13 mouse cellular contexts compared by ENCODE assay signal in genomic region chr19:6262839-6263433, GRCm38 (mm10). TPM values are rescaled to one million over a fixed set of nuclear protein-coding genes. Genes with fewer than 3 reads are reported as not detected.
DNase-seq lines count a peak whose midpoint lies in the region; ATAC-seq and TF ChIP-seq lines count a peak whose summit lies in the region.
"Had no signal": no experiment of that assay in that cellular context is flagged by ENCODE, and none has a peak within 500 bp of the region (broad histone marks: within the 10 kb centered on the region; RNA-seq: fewer than 3 reads in every experiment).

No protein-coding gene starts in this region.

- H3K9ac ChIP-seq in heart, embryonic 11.5 days (ENCODE audit: low read depth, low read length): no peak overlapping the region
- H3K9ac ChIP-seq in kidney, postnatal 0 days (ENCODE audit: low read depth, low read length): no peak overlapping the region; the same call in 1 of the 2 replicates
- H3K9ac ChIP-seq in liver, embryonic 14.5 days (replicated peaks): no peak overlapping the region
- H3K9ac ChIP-seq: heart, embryonic 13.5 days; lung, embryonic 14.5 days had no signal

- no peak for DNase-seq in heart, embryonic 10.5 days (ENCODE audit: low spot score)
- no peak for DNase-seq in kidney, postnatal 0 days (ENCODE audit: low spot score)
- no peak for DNase-seq in liver, embryonic 14.5 days (ENCODE audit: low read depth in 3 of 3, low spot score in 3 of 3)
- no peak for DNase-seq in urinary bladder, adult 18-20 months (ENCODE audit: low spot score in 2 of 2)
- no peak for DNase-seq in lung, postnatal 10 days
- no peak for DNase-seq in frontal cortex, postnatal 36 days (ENCODE audit: low spot score in 2 of 2)

- no peak for TF ChIP-seq EP300 in liver, embryonic 14.5 days (IDR thresholded peaks at IDR 0.05; ENCODE audit: low read depth)

- H3K4me3 ChIP-seq in heart, embryonic 10.5 days: peak overlapping the region; percentile 6; the same call in 1 of the 2 replicates
- H3K4me3 ChIP-seq in heart, embryonic 11.5 days (ENCODE audit: low read depth, low read length): no peak overlapping the region
- no peak overlapping the region for H3K4me3 ChIP-seq in kidney, postnatal 0 days (replicated peaks; ENCODE audit: low read depth, low read length)
- H3K4me3 ChIP-seq in liver, embryonic 14.5 days (ENCODE audit: insufficient read depth in 1 of 2, low read depth in 2 of 2, low read length in 2 of 2): peak overlapping the region; percentile 50 to 57
- H3K4me3 ChIP-seq: heart, embryonic 13.5 days; hindbrain, embryonic 10.5 days; myocyte had no signal

- H3K36me3 ChIP-seq in heart, embryonic 10.5 days: peaks cover 46% of the 10 kb centered on the region
- H3K36me3 ChIP-seq in heart, embryonic 11.5 days (ENCODE audit: control insufficient read depth, insufficient read depth, low read length): peaks cover 33% of the 10 kb centered on the region
- peaks cover 22% of the 10 kb centered on the region for H3K36me3 ChIP-seq in kidney, postnatal 0 days (ENCODE audit: insufficient read depth, low read length)
- H3K36me3 ChIP-seq in liver, embryonic 14.5 days (replicated peaks; ENCODE audit: control insufficient read depth, insufficient read depth, low read depth): peaks cover 3% of the 10 kb centered on the region

- H3K4me1 ChIP-seq in heart, embryonic 10.5 days: no peaks in the 10 kb centered on the region
- H3K4me1 ChIP-seq in heart, embryonic 11.5 days (ENCODE audit: control insufficient read depth, insufficient read depth, low read length): no peaks in the 10 kb centered on the region
- no peaks in the 10 kb centered on the region; the same call in 1 of the 2 replicates for H3K4me1 ChIP-seq in kidney, postnatal 0 days (replicated peaks; ENCODE audit: insufficient read depth, low read length)
- peaks cover 0 to 4% of the 10 kb centered on the region in 2 experiments; a peak in 1 of 4 replicates for H3K4me1 ChIP-seq in liver, embryonic 14.5 days (replicated peaks; ENCODE audit: control insufficient read depth in 2 of 2, insufficient read depth in 2 of 2, low read length in 1 of 2)
- H3K4me1 ChIP-seq: heart, embryonic 13.5 days; hindbrain, embryonic 10.5 days had no signal

- no peak overlapping the region for H3K27ac ChIP-seq in heart, embryonic 10.5 days
- no peak overlapping the region for H3K27ac ChIP-seq in heart, embryonic 11.5 days (ENCODE audit: low read depth, low read length)
- H3K27ac ChIP-seq in kidney, postnatal 0 days: peak overlapping the region; percentile 48
- H3K27ac ChIP-seq in liver, embryonic 14.5 days: no peak overlapping the region
- H3K27ac ChIP-seq: heart, embryonic 13.5 days; hindbrain, embryonic 10.5 days had no signal

- H3K27me3 ChIP-seq in heart, embryonic 10.5 days (ENCODE audit: insufficient read depth, poor library complexity, severe bottlenecking): no peaks in the 10 kb centered on the region
- H3K27me3 ChIP-seq in heart, embryonic 11.5 days (ENCODE audit: control insufficient read depth, insufficient read depth, low read length): 0 out of 2 replicates have a peak, but pooled peaks cover 3% of the 10 kb centered on the region
- no peaks in the 10 kb centered on the region for H3K27me3 ChIP-seq in kidney, postnatal 0 days (ENCODE audit: insufficient read depth, low read length)
- H3K27me3 ChIP-seq in liver, embryonic 14.5 days (ENCODE audit: control insufficient read depth, insufficient read depth, low read length): no peaks in the 10 kb centered on the region

- no peaks in the 10 kb centered on the region for H3K9me3 ChIP-seq in heart, embryonic 10.5 days
- H3K9me3 ChIP-seq in heart, embryonic 11.5 days (replicated peaks; ENCODE audit: control insufficient read depth, low read length): no peaks in the 10 kb centered on the region
- H3K9me3 ChIP-seq in kidney, postnatal 0 days (replicated peaks; ENCODE audit: low read length): no peaks in the 10 kb centered on the region
- H3K9me3 ChIP-seq in liver, embryonic 14.5 days (ENCODE audit: control insufficient read depth, low read length): no peaks in the 10 kb centered on the region
- H3K9me3 ChIP-seq: hindbrain, embryonic 10.5 days had no signal

- H3K4me2 ChIP-seq in heart, embryonic 11.5 days: no peak overlapping the region
- peak overlapping the region; percentile 27; the same call in 1 of the 2 replicates for H3K4me2 ChIP-seq in kidney, postnatal 0 days (ENCODE audit: low read length)
- no peak overlapping the region; the same call in 1 of the 2 replicates for H3K4me2 ChIP-seq in liver, embryonic 14.5 days (ENCODE audit: low read depth)
- H3K4me2 ChIP-seq: heart, embryonic 13.5 days; lung, embryonic 14.5 days had no signal

- TF ChIP-seq CTCF in kidney, postnatal 0 days (IDR thresholded peaks at IDR 0.05; ENCODE audit: low read depth): no peak
- no peak for TF ChIP-seq CTCF in liver, embryonic 14.5 days (IDR thresholded peaks at IDR 0.05; ENCODE audit: low read depth)

- ATAC-seq in heart, embryonic 11.5 days (replicated peaks; ENCODE audit: insufficient number of reproducible peaks, low FRiP score, low TSS enrichment): no peak
- peak; percentile 50 for ATAC-seq in kidney, postnatal 0 days (replicated peaks; ENCODE audit: low FRiP score, low read depth)
- peak; percentile 63 for ATAC-seq in liver, embryonic 14.5 days (ENCODE audit: insufficient read depth)

- WGBS in heart, embryonic 10.5 days: 85% methylated on average over 8 of the region's 8 CpGs
- 85% methylated on average over 8 of the region's 8 CpGs for whole genome bisulfite sequencing in heart, embryonic 11.5 days (ENCODE audit: insufficient replicate concordance)
- 66% methylated on average over 8 of the region's 8 CpGs for WGBS in kidney, postnatal 0 days
- WGBS in liver, embryonic 14.5 days (ENCODE audit: insufficient replicate concordance): 62% methylated on average over 8 of the region's 8 CpGs

RNA-seq across cellular contexts. Expression of gene Ehd1, which starts 13.6 kb away (rescaled TPM):
- polyA plus RNA-seq in heart, embryonic 10.5 days (2016; fragmentation: Nextera tagmentation; extraction: Ambion mirVana): 89.6 and 101 TPM in 2 replicates
- 70.0 and 82.8 TPM in 2 replicates for polyA plus RNA-seq in heart, embryonic 11.5 days (2014; fragmentation: Nextera tagmentation; extraction: Ambion mirVana)
- polyA plus RNA-seq in kidney, postnatal 0 days (2015; fragmentation: Nextera tagmentation; extraction: Ambion mirVana): 64.2 and 73.4 TPM in 2 replicates
- 65.3 and 81.6 TPM in 2 replicates for polyA plus RNA-seq in liver, embryonic 14.5 days (2012; rRNA removed)
- 38.0 and 49.6 TPM in 2 replicates for polyA plus RNA-seq in liver, embryonic 14.5 days (2014; fragmentation: Nextera tagmentation; extraction: Ambion mirVana)

RNA-seq across cellular contexts. Expression of gene Atg2a, which starts 21.5 kb away (rescaled TPM):
- 10.8 and 11.6 TPM in 2 replicates for polyA plus RNA-seq in heart, embryonic 10.5 days (2016; fragmentation: Nextera tagmentation; extraction: Ambion mirVana)
- polyA plus RNA-seq in heart, embryonic 11.5 days (2014; fragmentation: Nextera tagmentation; extraction: Ambion mirVana): 6.1 and 8.4 TPM in 2 replicates
- 7.0 and 7.8 TPM in 2 replicates for polyA plus RNA-seq in kidney, postnatal 0 days (2015; fragmentation: Nextera tagmentation; extraction: Ambion mirVana)
- 5.0 and 5.4 TPM in 2 replicates for polyA plus RNA-seq in liver, embryonic 14.5 days (2012; rRNA removed)
- 4.1 and 4.4 TPM in 2 replicates for polyA plus RNA-seq in liver, embryonic 14.5 days (2014; fragmentation: Nextera tagmentation; extraction: Ambion mirVana)

RNA-seq across cellular contexts. Expression of gene Ppp2r5b, which starts 27.3 kb away (rescaled TPM):
- polyA plus RNA-seq in heart, embryonic 10.5 days (2016; fragmentation: Nextera tagmentation; extraction: Ambion mirVana): 21.2 and 25.7 TPM in 2 replicates
- 22.2 and 27.7 TPM in 2 replicates for polyA plus RNA-seq in heart, embryonic 11.5 days (2014; fragmentation: Nextera tagmentation; extraction: Ambion mirVana)
- 19.9 and 20.4 TPM in 2 replicates for polyA plus RNA-seq in kidney, postnatal 0 days (2015; fragmentation: Nextera tagmentation; extraction: Ambion mirVana)
- 3.2 TPM in 2 replicates for polyA plus RNA-seq in liver, embryonic 14.5 days (2012; rRNA removed)
- 2.4 and 2.5 TPM in 2 replicates for polyA plus RNA-seq in liver, embryonic 14.5 days (2014; fragmentation: Nextera tagmentation; extraction: Ambion mirVana)

RNA-seq across cellular contexts. Expression of gene Gpha2, which starts 36.8 kb away (rescaled TPM):
- 0.24 TPM in 1 of 2 replicates, not detected in the other for polyA plus RNA-seq in heart, embryonic 10.5 days (2016; fragmentation: Nextera tagmentation; extraction: Ambion mirVana)
- polyA plus RNA-seq in heart, embryonic 11.5 days (2014; fragmentation: Nextera tagmentation; extraction: Ambion mirVana): 0.29 TPM in 1 of 2 replicates, not detected in the other
- polyA plus RNA-seq in kidney, postnatal 0 days (2015; fragmentation: Nextera tagmentation; extraction: Ambion mirVana): 1.6 and 2.1 TPM in 2 replicates
- not detected in 2 replicates for polyA plus RNA-seq in liver, embryonic 14.5 days (2012; rRNA removed)
- polyA plus RNA-seq in liver, embryonic 14.5 days (2014; fragmentation: Nextera tagmentation; extraction: Ambion mirVana): not detected in 2 replicates
- polyA plus RNA-seq: cerebellum, adult 2 months; forebrain, embryonic 11.5 days; heart, embryonic 13.5 days; hindbrain, embryonic 10.5 days had no signal

RNA-seq across cellular contexts. Expression of gene Cdc42bpg, which starts 43.3 kb away (rescaled TPM):
- polyA plus RNA-seq in heart, embryonic 10.5 days (2016; fragmentation: Nextera tagmentation; extraction: Ambion mirVana): 0.33 and 0.38 TPM in 2 replicates
- 0.44 and 0.74 TPM in 2 replicates for polyA plus RNA-seq in heart, embryonic 11.5 days (2014; fragmentation: Nextera tagmentation; extraction: Ambion mirVana)
- 1.0 TPM in 2 replicates for polyA plus RNA-seq in kidney, postnatal 0 days (2015; fragmentation: Nextera tagmentation; extraction: Ambion mirVana)
- polyA plus RNA-seq in liver, embryonic 14.5 days (2012; rRNA removed): 2.0 and 2.1 TPM in 2 replicates
- polyA plus RNA-seq in liver, embryonic 14.5 days (2014; fragmentation: Nextera tagmentation; extraction: Ambion mirVana): 0.32 and 0.33 TPM in 2 replicates

Comparison
In these comparisons a context has a peak if more than half of its experiments do, and no peak if none do; other contexts are left out.
1. H3K4me3 ChIP-seq: peak in heart, embryonic 10.5 days (single experiment) and liver, embryonic 14.5 days (2 of 2); none in heart, embryonic 11.5 days (single experiment) and kidney, postnatal 0 days (single experiment).